Mouse (Mus musculus): ENCODE results near the gene Dnajc5g. TPM values are rescaled to one million over a fixed set of nuclear protein-coding genes. Genes with fewer than 3 reads are reported as not detected.

The Dnajc5g gene
- total and polyA plus RNA-seq, 2 experiments: not detected

DNA sequence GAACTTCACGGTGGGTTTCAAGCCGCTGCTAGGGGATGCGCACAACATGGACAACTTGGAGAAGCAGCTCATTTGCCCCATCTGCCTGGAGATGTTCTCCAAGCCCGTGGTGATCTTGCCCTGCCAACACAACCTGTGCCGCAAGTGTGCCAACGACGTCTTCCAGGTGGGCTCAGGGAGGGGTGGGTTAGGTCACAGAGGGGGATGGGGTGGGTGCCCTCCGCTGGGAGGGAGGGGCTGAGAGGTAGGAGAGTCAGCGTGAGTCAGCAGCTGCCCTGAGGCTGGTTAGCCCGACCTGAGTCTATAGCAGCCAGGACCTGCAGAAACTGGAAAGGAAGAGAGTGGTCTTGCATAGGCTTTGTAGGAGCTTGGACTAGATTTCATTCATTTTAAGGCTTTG, 10.8 kb downstream of the Dnajc5g start:
- Histone ChIP-seq H3K4me3 (ENCODE audit: insufficient read depth, low read depth, low read length) (no peak overlapping the region), H3K27ac (replicated peaks; ENCODE audit: insufficient read depth, low read depth, low read length) (no peak overlapping the region), H3K4me1 (ENCODE audit: control insufficient read depth, insufficient read depth, low read length) (no peaks in the 10 kb centered on the region), H3K9ac (ENCODE audit: low read depth, low read length) (no peak overlapping the region), H3K79me2 (ENCODE audit: control insufficient read depth, insufficient read depth, low read length) (no peaks in the 10 kb centered on the region), H3K36me3 (ENCODE audit: control insufficient read depth, insufficient read depth, low read length) (no peaks in the 10 kb centered on the region), H3K27me3 (ENCODE audit: control insufficient read depth, insufficient read depth, low read length) (peaks cover 3% of the 10 kb centered on the region; the same call in 1 of the 2 replicates)
- 26% methylated on average over 10 of the region's 10 CpGs for WGBS
- DNase-seq (ENCODE audit: extremely low read depth, low read depth, low spot score): no peak
- TF ChIP-seq CTCF (IDR thresholded peaks at IDR 0.05; ENCODE audit: low read depth, low read length): no peak
- no peak for TF ChIP-seq POLR2A (IDR thresholded peaks at IDR 0.05; ENCODE audit: extremely low read depth, insufficient read depth, low read length)

DNA sequence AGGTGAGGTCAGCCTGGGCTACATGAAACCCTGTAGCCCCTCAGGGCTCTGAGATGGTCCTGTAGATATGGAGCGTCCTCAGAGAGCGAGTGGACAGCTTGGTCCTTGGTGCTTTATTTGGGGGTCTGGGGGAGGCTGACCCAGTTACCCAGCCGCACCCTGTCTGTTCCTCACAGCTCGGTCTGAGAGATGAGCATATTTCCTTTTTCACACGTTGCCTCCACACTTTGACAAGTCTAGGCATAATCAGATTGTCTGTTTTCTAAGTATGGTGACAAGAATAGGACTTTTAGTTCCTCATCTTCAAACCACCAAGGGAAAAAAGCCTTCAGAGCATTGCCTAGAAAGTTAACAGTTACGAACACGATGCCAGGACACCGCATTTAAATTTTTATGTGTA, 15.0 kb downstream of the Dnajc5g start:
- WGBS: 83% methylated on average over 8 of the region's 8 CpGs
- Histone ChIP-seq H3K27me3 (ENCODE audit: control insufficient read depth, insufficient read depth, low read length) (peaks cover 3% of the 10 kb centered on the region; the same call in 1 of the 2 replicates), H3K27ac (replicated peaks; ENCODE audit: insufficient read depth, low read depth, low read length) (no peak overlapping the region), H3K79me2 (ENCODE audit: control insufficient read depth, insufficient read depth, low read length) (no peaks in the 10 kb centered on the region), H3K4me1 (ENCODE audit: control insufficient read depth, insufficient read depth, low read length) (no peaks in the 10 kb centered on the region), H3K36me3 (ENCODE audit: control insufficient read depth, insufficient read depth, low read length) (no peaks in the 10 kb centered on the region), H3K4me3 (ENCODE audit: insufficient read depth, low read depth, low read length) (no peak overlapping the region), H3K9ac (ENCODE audit: low read depth, low read length) (no peak overlapping the region)
- no peak for DNase-seq (ENCODE audit: extremely low read depth, low read depth, low spot score)
- no peak for TF ChIP-seq POLR2A (IDR thresholded peaks at IDR 0.05; ENCODE audit: extremely low read depth, insufficient read depth, low read length)
- TF ChIP-seq CTCF (IDR thresholded peaks at IDR 0.05; ENCODE audit: low read depth, low read length): no peak

DNA sequence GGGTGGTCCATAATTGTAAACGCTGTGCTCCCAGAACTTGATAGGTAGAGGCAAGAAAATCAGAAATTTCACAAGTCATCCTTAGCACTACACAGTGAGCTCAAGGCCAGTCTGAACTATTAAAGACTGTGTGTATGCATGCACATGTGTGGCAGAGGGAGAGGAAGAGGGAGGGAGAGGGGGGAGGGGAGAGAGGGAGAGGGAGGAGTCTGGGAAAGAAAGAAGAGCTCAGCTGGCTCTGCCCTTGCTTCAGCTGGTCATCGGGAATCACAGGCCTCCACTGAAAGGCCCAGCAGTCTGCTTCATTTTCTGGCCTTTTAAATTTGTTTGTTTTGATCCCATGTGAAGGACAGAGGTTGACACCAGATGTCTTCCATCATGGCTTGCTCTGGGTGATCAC, 17.4 kb downstream of the Dnajc5g start:
- 61% methylated on average over 2 of the region's 2 CpGs for WGBS
- Histone ChIP-seq H3K79me2 (ENCODE audit: control insufficient read depth, insufficient read depth, low read length) (no peaks in the 10 kb centered on the region), H3K36me3 (ENCODE audit: control insufficient read depth, insufficient read depth, low read length) (no peaks in the 10 kb centered on the region), H3K9ac (ENCODE audit: low read depth, low read length) (no peak overlapping the region), H3K4me3 (ENCODE audit: insufficient read depth, low read depth, low read length) (no peak overlapping the region), H3K4me1 (ENCODE audit: control insufficient read depth, insufficient read depth, low read length) (no peaks in the 10 kb centered on the region), H3K27me3 (ENCODE audit: control insufficient read depth, insufficient read depth, low read length) (no peaks in the 10 kb centered on the region), H3K27ac (replicated peaks; ENCODE audit: insufficient read depth, low read depth, low read length) (no peak overlapping the region)
- TF ChIP-seq POLR2A (IDR thresholded peaks at IDR 0.05; ENCODE audit: extremely low read depth, insufficient read depth, low read length): no peak
- no peak for TF ChIP-seq CTCF (IDR thresholded peaks at IDR 0.05; ENCODE audit: low read depth, low read length)
- no peak for DNase-seq (ENCODE audit: extremely low read depth, low read depth, low spot score)

DNA sequence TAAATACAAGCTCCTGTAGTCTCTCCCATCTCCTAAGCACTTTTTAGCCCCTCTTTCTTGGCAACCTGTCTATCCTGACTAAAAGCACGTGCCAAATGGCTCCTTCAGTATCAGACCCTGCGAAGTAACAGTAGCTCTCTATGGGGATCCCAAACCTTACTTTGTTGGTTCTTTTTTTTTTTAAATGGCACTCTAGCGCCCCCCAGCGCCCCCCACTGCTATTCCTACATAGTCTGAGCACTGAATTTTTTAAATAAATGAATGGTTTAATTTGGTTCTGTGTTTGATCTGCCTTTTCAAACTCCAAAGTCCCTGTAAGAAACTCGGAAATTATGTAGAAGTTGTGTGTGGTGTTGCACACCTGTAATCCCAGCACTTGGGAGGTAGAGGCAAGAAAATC, 20.0 kb downstream of the Dnajc5g start:
- no peaks in the 10 kb centered on the region for H3K36me3 ChIP-seq (ENCODE audit: control insufficient read depth, insufficient read depth, low read length)
- no peak overlapping the region for H3K4me3 ChIP-seq (ENCODE audit: insufficient read depth, low read depth, low read length)
- H3K4me1 ChIP-seq (ENCODE audit: control insufficient read depth, insufficient read depth, low read length): no peaks in the 10 kb centered on the region
- H3K27ac ChIP-seq (replicated peaks; ENCODE audit: insufficient read depth, low read depth, low read length): no peak overlapping the region
- TF ChIP-seq POLR2A (IDR thresholded peaks at IDR 0.05; ENCODE audit: extremely low read depth, insufficient read depth, low read length) (no peak), CTCF (IDR thresholded peaks at IDR 0.05; ENCODE audit: low read depth, low read length) (no peak)
- H3K79me2 ChIP-seq (ENCODE audit: control insufficient read depth, insufficient read depth, low read length): no peaks in the 10 kb centered on the region
- no peak overlapping the region for H3K9ac ChIP-seq (ENCODE audit: low read depth, low read length)
- no peaks in the 10 kb centered on the region; the same call in 1 of the 2 replicates for H3K27me3 ChIP-seq (ENCODE audit: control insufficient read depth, insufficient read depth, low read length)
- no peak for DNase-seq (ENCODE audit: extremely low read depth, low read depth, low spot score)
- 34% methylated on average over 5 of the region's 5 CpGs for WGBS

DNA sequence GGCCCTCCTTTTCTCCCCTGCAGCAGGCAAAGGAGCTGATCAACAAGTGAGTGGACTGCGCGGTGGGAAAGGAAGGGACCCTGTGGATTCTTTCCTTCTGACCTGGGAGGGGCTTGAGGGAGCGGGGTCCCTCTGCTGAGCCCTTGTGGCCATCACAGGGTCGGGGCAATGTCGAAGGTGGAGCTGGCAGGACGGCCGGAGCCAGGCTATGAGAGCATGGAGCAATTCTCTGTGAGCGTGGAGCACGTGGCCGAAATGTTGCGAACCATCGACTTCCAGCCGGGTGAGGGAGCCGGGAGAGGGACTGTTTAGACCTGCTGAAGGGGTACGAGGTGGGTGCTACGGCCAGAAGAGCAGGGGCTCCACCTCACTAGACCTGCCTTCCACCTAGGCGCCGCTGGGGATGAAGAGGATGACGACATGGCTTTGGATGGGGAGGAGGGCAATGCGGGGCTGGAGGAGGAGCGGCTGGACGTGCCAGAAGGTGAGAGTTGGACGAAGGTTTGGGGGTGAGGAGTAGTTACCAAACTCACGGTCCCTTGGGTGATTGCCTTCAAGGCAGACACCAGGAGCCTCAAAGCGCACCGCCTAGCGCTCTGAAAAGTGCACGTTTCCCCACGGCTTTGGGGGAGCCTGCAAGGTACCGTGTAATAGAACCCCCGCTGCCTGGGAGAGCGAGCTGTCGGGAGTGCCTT, 30.8 kb downstream of the Dnajc5g start:
- TF ChIP-seq POLR2A (IDR thresholded peaks at IDR 0.05; ENCODE audit: extremely low read depth, insufficient read depth, low read length) (no peak), CTCF (IDR thresholded peaks at IDR 0.05; ENCODE audit: low read depth, low read length) (no peak)
- no peak overlapping the region for H3K9ac ChIP-seq (ENCODE audit: low read depth, low read length)
- no peaks in the 10 kb centered on the region; the same call in 1 of the 2 replicates for H3K4me1 ChIP-seq (ENCODE audit: control insufficient read depth, insufficient read depth, low read length)
- H3K4me3 ChIP-seq (ENCODE audit: insufficient read depth, low read depth, low read length): no peak overlapping the region
- H3K27ac ChIP-seq (replicated peaks; ENCODE audit: insufficient read depth, low read depth, low read length): no peak overlapping the region
- H3K36me3 ChIP-seq (ENCODE audit: control insufficient read depth, insufficient read depth, low read length): peaks cover 3% of the 10 kb centered on the region; the same call in 1 of the 2 replicates
- H3K79me2 ChIP-seq (ENCODE audit: control insufficient read depth, insufficient read depth, low read length): no peaks in the 10 kb centered on the region
- 3% methylated on average over 33 of the region's 33 CpGs for WGBS
- no peak for DNase-seq (ENCODE audit: extremely low read depth, low read depth, low spot score)
- H3K27me3 ChIP-seq (ENCODE audit: control insufficient read depth, insufficient read depth, low read length): peaks cover 17% of the 10 kb centered on the region

DNA sequence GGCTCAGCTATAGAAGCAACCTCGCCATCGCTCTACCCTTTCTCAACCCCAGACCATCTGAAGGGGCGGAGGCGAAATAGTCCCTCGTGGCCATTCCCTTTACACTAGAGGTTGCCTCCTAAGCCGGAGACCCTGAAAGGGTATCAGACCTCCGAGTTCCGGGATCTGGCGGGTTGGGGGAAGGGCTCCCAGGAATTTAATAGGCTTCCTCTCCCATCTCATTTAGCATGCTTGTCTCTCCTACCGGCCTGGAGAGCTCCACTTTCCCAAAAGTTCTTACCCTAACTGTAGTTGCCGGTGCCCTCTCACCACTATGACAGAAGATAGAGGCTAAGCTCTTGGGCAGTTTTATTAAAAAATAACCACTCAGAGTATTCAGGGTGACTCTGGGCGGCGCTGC, 31.6 kb downstream of the Dnajc5g start:
- no peak overlapping the region for H3K4me3 ChIP-seq (ENCODE audit: insufficient read depth, low read depth, low read length)
- H3K27me3 ChIP-seq (ENCODE audit: control insufficient read depth, insufficient read depth, low read length): peaks cover 17% of the 10 kb centered on the region
- H3K27ac ChIP-seq (replicated peaks; ENCODE audit: insufficient read depth, low read depth, low read length): no peak overlapping the region
- H3K79me2 ChIP-seq (ENCODE audit: control insufficient read depth, insufficient read depth, low read length): no peaks in the 10 kb centered on the region
- no peaks in the 10 kb centered on the region; the same call in 1 of the 2 replicates for H3K4me1 ChIP-seq (ENCODE audit: control insufficient read depth, insufficient read depth, low read length)
- peaks cover 3% of the 10 kb centered on the region; the same call in 1 of the 2 replicates for H3K36me3 ChIP-seq (ENCODE audit: control insufficient read depth, insufficient read depth, low read length)
- no peak for TF ChIP-seq CTCF (IDR thresholded peaks at IDR 0.05; ENCODE audit: low read depth, low read length)
- TF ChIP-seq POLR2A (IDR thresholded peaks at IDR 0.05; ENCODE audit: extremely low read depth, insufficient read depth, low read length): no peak
- DNase-seq (ENCODE audit: extremely low read depth, low read depth, low spot score): no peak
- H3K9ac ChIP-seq (ENCODE audit: low read depth, low read length): no peak overlapping the region
- 4% methylated on average over 13 of the region's 13 CpGs for WGBS

Data from liver, adult 2 months (tissue).